Mouse (Mus musculus) liver, postnatal 0 days (tissue): ENCODE data around the gene Map1s. TPM values are rescaled to one million over a fixed set of nuclear protein-coding genes. Genes with fewer than 3 reads are reported as not detected.

ENCODE experiments used
- ATAC-seq: fragments of 200-750 bp; cut with Nextera tagmentation; 2 replicates; pipeline ENCODE4 v1.8.0; 2017; ENCODE audit warnings: mild to moderate bottlenecking, moderate library complexity
- DNase-seq: peaks from one replicate; pipeline ENCODE4 v3.0.0-alpha.2; 2016
- H3K27ac ChIP-seq: fragments of 300-500 bp; sonication (generic); 2 replicates; pipeline ENCODE4 v1.5.1; 2014; ENCODE audit warnings: antibody characterized with exemption, moderate library complexity, mild to moderate bottlenecking, low read depth
- H3K27me3 ChIP-seq: fragments of 300-500 bp; sonication (generic); 2 replicates; pipeline ENCODE4 v1.6.1; 2014; ENCODE audit warnings: low read length, control low read depth, mixed read lengths; ENCODE audit not compliant: insufficient read depth
- H3K36me3 ChIP-seq: fragments of 300-500 bp; sonication (generic); replicated peaks from 2 replicates; pipeline ENCODE4 v1.6.1; 2014; ENCODE audit warnings: mild to moderate bottlenecking, control low read depth, low read length, moderate library complexity, mixed read lengths; ENCODE audit not compliant: insufficient read depth
- H3K4me1 ChIP-seq: fragments of 300-500 bp; sonication (generic); 2 replicates; pipeline ENCODE4 v1.6.1; 2014; ENCODE audit warnings: antibody characterized with exemption, mild to moderate bottlenecking, control low read depth; ENCODE audit not compliant: insufficient read depth
- H3K4me2 ChIP-seq: fragments of 300-500 bp; sonication (generic); 2 replicates; pipeline ENCODE4 v1.6.1; 2014; ENCODE audit warnings: low read depth, mild to moderate bottlenecking, low read length, moderate library complexity, mixed read lengths
- H3K4me3 ChIP-seq: fragments of 300-500 bp; sonication (generic); 2 replicates; pipeline ENCODE4 v1.5.1; 2014; ENCODE audit warnings: low read depth, low read length
- H3K9ac ChIP-seq: fragments of 300-500 bp; sonication (generic); replicated peaks from 2 replicates; pipeline ENCODE4 v1.6.1; 2014; ENCODE audit warnings: mild to moderate bottlenecking, moderate library complexity
- H3K9me3 ChIP-seq: fragments of 300-500 bp; sonication (generic); 2 replicates; pipeline ENCODE4 v1.6.1; 2016; ENCODE audit warnings: mild to moderate bottlenecking, control low read depth, low read length, mixed read lengths
- CTCF ChIP-seq: sonication (generic); IDR thresholded peaks from 2 replicates; pipeline ENCODE4 v1.5.1; 2016; ENCODE audit warnings: antibody characterized with exemption, low read depth
- EP300 ChIP-seq: IDR thresholded peaks from 2 replicates; pipeline ENCODE4 v1.6.1; 2016; ENCODE audit warnings: antibody characterized with exemption, low read depth, mild to moderate bottlenecking
- WGBS: fragments of 180-500 bp; shearing (Covaris S2); extraction: QIAGEN DNeasy Blood & Tissue Kit; methylation state at CpG from one replicate; pipeline ENCODE4 v1.1.7; 2014; ENCODE audit not compliant: insufficient replicate concordance; 5-methylcytosine and 5-hydroxymethylcytosine counted together
- polyA plus RNA-seq: library from polyadenylated mRNA; unstranded; fragments of >200 nt; fragmentation: Nextera tagmentation; extraction: Ambion mirVana; gene quantifications from 2 replicates; pipeline ENCODE4 v1.2.1, GENCODE M21; 2015

The Map1s gene
- polyA plus RNA-seq, 1 experiment from 2014 or later: 8.7 TPM

DNA sequence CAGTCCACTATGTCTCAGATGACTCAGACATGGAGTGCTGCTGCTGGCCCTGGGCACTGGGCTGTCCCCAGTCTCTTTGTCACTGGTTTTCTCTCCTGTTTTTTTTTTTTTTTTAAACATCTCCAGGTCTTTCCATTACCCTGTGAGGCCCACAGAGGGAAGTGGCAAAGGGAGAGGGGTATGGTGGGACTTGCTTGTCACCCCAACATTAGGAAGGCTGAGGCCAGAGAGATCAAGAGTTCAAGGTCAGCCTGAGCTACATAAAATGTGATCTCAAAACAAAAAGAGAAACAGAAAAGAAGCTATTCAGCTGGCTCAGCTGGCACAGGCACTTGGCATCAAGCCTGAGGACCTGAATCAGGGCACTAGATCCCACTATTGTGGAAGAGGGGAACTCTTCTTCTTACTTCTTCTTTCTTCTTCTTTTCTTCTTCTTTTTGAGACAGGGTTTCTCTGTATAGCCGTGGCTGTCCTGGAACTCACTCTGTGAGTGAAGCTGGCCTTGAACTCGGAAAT is 4.8 kb upstream of the Map1s start:
- no peak for TF ChIP-seq EP300
- TF ChIP-seq CTCF: no peak
- no peak for ATAC-seq
- Histone ChIP-seq H3K4me2 (no peak overlapping the region), H3K9me3 (no peaks in the 10 kb centered on the region), H3K36me3 (no peaks in the 10 kb centered on the region; the same call in 1 of the 2 replicates), H3K27me3 (no peaks in the 10 kb centered on the region), H3K4me3 (no peak overlapping the region), H3K4me1 (peaks cover 22% of the 10 kb centered on the region), H3K9ac (no peak overlapping the region), H3K27ac (no peak overlapping the region)
- WGBS: 66% methylated on average over 2 of the region's 2 CpGs
- no peak for DNase-seq

DNA sequence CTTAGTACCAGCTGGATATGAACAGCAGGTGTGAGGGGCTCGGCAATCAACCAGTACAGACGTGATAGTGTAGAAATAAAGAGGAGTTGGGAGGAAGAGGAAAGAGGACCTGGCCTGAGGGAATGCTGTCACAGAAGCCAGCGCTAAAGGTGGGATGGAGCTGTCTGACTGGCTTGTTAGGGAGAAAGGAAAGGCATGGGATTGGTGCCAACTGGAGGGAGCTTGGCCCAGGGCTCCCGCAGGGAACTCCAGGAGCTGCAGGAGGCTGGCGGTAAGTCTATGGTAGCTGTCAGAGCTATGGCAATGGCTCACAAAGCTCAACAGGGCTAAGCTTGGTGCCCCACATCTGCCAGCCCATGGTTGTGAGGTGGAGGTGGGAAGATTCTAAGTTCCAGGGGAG is 3.5 kb upstream of the Map1s start:
- no peak for DNase-seq
- no peak for ATAC-seq
- Histone ChIP-seq H3K36me3 (no peaks in the 10 kb centered on the region), H3K27ac (no peak overlapping the region), H3K4me1 (peaks cover 26% of the 10 kb centered on the region), H3K9me3 (no peaks in the 10 kb centered on the region), H3K4me2 (no peak overlapping the region), H3K4me3 (no peak overlapping the region), H3K9ac (no peak overlapping the region), H3K27me3 (no peaks in the 10 kb centered on the region)
- TF ChIP-seq CTCF: no peak
- TF ChIP-seq EP300: no peak
- WGBS: 61% methylated on average over 5 of the region's 5 CpGs

DNA sequence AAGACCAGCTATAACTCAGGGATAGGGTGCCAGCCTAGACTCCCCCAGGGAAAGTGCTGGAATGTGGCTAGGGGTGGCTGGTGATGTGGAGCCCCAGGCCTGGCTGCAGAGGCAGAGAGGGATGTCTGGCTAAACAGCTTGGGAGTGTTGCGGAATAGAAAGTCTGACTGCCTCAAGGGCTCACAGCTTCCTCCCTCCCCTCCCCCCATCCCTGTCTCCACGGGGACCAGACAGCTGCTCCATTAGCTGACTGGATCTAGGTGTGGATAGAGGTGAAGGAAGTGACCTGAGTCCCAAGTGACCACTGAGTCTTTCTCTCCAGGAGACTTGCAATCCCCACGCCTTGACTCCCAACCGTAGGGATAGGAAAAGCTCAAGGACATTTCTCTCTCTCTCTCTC is 2.6 kb upstream of the Map1s start:
- peaks cover 29% of the 10 kb centered on the region for H3K4me1 ChIP-seq
- WGBS: 52% methylated on average over 4 of the region's 4 CpGs
- H3K27me3 ChIP-seq: no peaks in the 10 kb centered on the region
- no peaks in the 10 kb centered on the region for H3K36me3 ChIP-seq
- no peak overlapping the region for H3K27ac ChIP-seq
- no peak overlapping the region for H3K9ac ChIP-seq
- no peak for TF ChIP-seq EP300
- no peak for TF ChIP-seq CTCF
- H3K4me3 ChIP-seq: no peak overlapping the region
- ATAC-seq: no peak
- no peaks in the 10 kb centered on the region for H3K9me3 ChIP-seq
- peak; percentile 27 for DNase-seq
- H3K4me2 ChIP-seq: no peak overlapping the region

DNA sequence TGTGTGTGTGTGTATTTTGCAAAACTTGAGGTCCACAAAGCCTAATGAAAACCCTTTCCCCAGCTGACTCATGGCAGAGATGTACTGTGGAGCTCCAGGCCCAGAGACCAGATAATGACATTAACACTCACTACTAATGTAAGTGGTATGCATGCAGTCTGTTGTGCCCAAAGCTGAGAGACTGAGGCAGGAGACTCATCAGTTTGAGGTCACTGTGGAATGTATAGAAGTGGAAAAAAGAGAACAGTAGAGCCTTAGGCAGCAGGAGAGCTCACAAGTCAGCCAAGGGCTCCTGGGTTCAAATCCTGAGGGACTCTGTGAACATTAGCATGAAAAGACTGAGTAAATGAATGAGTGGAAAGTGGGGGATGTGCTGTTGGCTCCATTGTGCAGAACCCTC is 2.1 kb upstream of the Map1s start:
- H3K4me3 ChIP-seq: no peak overlapping the region
- TF ChIP-seq CTCF (no peak), EP300 (no peak)
- no peaks in the 10 kb centered on the region for H3K9me3 ChIP-seq
- H3K27me3 ChIP-seq: no peaks in the 10 kb centered on the region
- no peak for DNase-seq
- H3K4me1 ChIP-seq: peaks cover 25% of the 10 kb centered on the region
- ATAC-seq: no peak
- H3K9ac ChIP-seq: no peak overlapping the region
- H3K27ac ChIP-seq: no peak overlapping the region
- no peak overlapping the region for H3K4me2 ChIP-seq
- no peaks in the 10 kb centered on the region for H3K36me3 ChIP-seq

DNA sequence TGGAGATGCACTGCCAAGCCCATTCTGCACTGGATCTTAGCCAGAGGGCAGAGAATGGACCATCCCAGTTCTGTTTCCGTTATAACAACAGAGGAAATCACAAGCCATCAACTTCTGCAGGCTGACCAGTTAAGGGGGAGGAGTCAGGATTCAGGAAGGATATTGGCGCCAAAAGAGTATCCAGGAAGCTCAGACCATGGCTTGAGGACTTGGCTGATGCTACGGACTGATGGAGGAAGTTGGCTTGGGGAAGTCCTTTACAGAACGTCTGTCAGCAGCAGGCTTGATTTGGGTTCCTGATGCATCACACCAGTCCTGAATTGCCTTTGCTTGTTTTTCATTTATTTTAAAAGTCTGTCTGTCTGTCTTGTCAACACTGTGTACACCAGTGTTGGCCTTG is 1.2 kb upstream of the Map1s start:
- 21% methylated on average over 4 of the region's 4 CpGs for WGBS
- Histone ChIP-seq H3K36me3 (no peaks in the 10 kb centered on the region), H3K4me1 (peaks cover 23% of the 10 kb centered on the region), H3K27ac (peak overlapping the region; percentile 75; the same call in 1 of the 2 replicates), H3K9ac (no peak overlapping the region), H3K27me3 (no peaks in the 10 kb centered on the region), H3K4me3 (no peak overlapping the region), H3K9me3 (no peaks in the 10 kb centered on the region), H3K4me2 (no peak overlapping the region)
- DNase-seq (peak; percentile 20), ATAC-seq (no peak; the same call in 1 of the 2 replicates)
- no peak for TF ChIP-seq EP300
- no peak for TF ChIP-seq CTCF

DNA sequence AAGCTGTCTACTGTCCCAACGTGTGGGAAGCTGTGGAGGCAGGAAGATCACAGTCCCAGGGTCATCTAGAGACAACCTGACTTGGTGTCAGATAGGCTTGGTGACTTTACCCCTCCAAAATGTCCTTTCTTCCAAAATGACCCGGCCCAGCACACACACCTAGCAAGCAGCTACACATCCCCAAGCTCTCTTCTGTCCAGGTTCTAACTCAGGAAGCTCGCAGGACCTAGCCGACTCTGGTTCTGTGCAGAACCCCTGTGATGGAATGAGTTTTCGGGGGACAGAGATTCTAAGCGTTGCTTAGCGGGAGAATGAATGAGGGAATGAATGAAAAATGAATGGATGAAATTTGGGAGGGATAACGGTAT is 285 bp upstream of the Map1s start:
- peak overlapping the region; percentile 75; the same call in 1 of the 2 replicates for H3K27ac ChIP-seq
- ATAC-seq (no peak), DNase-seq (no peak)
- peak overlapping the region; percentile 93 for H3K4me2 ChIP-seq
- H3K9ac ChIP-seq: peak overlapping the region; percentile 71
- H3K4me1 ChIP-seq: peaks cover 23% of the 10 kb centered on the region
- H3K9me3 ChIP-seq: no peaks in the 10 kb centered on the region
- 6% methylated on average over 8 of the region's 8 CpGs for WGBS
- peak overlapping the region; percentile 64 for H3K4me3 ChIP-seq
- no peaks in the 10 kb centered on the region for H3K36me3 ChIP-seq
- TF ChIP-seq EP300: no peak
- TF ChIP-seq CTCF: no peak
- no peaks in the 10 kb centered on the region for H3K27me3 ChIP-seq

DNA sequence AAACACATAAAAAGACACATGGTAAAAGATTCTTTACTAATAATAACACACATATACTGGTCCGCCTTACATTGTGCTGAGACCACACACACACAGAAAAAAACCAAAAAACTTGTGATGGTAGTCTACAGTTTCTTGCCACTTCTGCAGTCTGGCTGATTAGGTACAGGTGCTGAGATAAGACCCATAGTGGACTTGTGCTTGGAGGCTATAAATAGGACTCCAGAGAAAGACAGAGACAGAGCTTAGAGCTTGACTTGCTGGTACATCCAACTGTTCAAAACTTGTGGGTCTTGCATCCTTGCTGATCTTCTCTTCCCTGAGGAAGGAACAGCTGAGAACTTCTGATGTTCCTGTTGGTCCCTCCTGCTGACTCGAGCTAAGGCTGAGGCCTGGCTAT is 1.8 kb downstream of the Map1s start:
- H3K4me3 ChIP-seq: no peak overlapping the region
- ATAC-seq: no peak
- no peak overlapping the region for H3K4me2 ChIP-seq

More for the DNA sequence above, 1.8 kb downstream of the Map1s start:
- Histone ChIP-seq H3K36me3 (peaks cover 13% of the 10 kb centered on the region), H3K27ac (no peak overlapping the region), H3K9me3 (no peaks in the 10 kb centered on the region), H3K27me3 (no peaks in the 10 kb centered on the region), H3K4me1 (peaks cover 23% of the 10 kb centered on the region), H3K9ac (no peak overlapping the region; the same call in 1 of the 2 replicates)
- DNase-seq: no peak
- 54% methylated on average over 2 of the region's 2 CpGs for WGBS
- TF ChIP-seq CTCF (no peak), EP300 (no peak)
